Mouse (Mus musculus) limb, embryonic 15.5 days (tissue): ENCODE measurements around the gene Gga2. TPM values are rescaled to one million over a fixed set of nuclear protein-coding genes. Genes with fewer than 3 reads are reported as not detected.

Experiments used
- ATAC-seq: fragments of 200-750 bp; cut with Nextera tagmentation; 2 replicates; pipeline ENCODE4 v1.8.0; 2017; ENCODE audit warnings: low read depth, moderate TSS enrichment; ENCODE audit not compliant: insufficient number of reproducible peaks, low FRiP score, low TSS enrichment
- H3K27ac ChIP-seq: fragments of 300-500 bp; sonication (generic); 2 replicates; pipeline ENCODE4 v1.5.1; 2015; ENCODE audit warnings: moderate library complexity, mild to moderate bottlenecking, inconsistent platforms
- H3K27me3 ChIP-seq: fragments of 300-500 bp; sonication (generic); 2 replicates; pipeline ENCODE4 v1.6.1; 2015; ENCODE audit warnings: inconsistent platforms
- H3K36me3 ChIP-seq: fragments of 300-500 bp; sonication (generic); 2 replicates; pipeline ENCODE4 v1.6.1; 2015; ENCODE audit warnings: inconsistent platforms
- H3K4me1 ChIP-seq: fragments of 300-500 bp; sonication (generic); 2 replicates; pipeline ENCODE4 v1.6.1; 2015; ENCODE audit warnings: inconsistent platforms
- H3K4me2 ChIP-seq: fragments of 300-500 bp; sonication (generic); 2 replicates; pipeline ENCODE4 v1.6.1; 2015; ENCODE audit warnings: mild to moderate bottlenecking, inconsistent platforms
- H3K4me3 ChIP-seq: fragments of 300-500 bp; sonication (generic); 2 replicates; pipeline ENCODE4 v1.5.1; 2015; ENCODE audit warnings: mild to moderate bottlenecking, inconsistent platforms
- H3K9ac ChIP-seq: fragments of 300-500 bp; sonication (generic); 2 replicates; pipeline ENCODE4 v1.6.1; 2015; ENCODE audit warnings: inconsistent platforms
- H3K9me3 ChIP-seq: fragments of 300-500 bp; sonication (generic); 2 replicates; pipeline ENCODE4 v1.6.1; 2016; ENCODE audit warnings: inconsistent platforms
- WGBS: fragments of 180-500 bp; shearing (Covaris S2); methylation state at CpG from one replicate; pipeline ENCODE4 v1.1.7; 2015; 5-methylcytosine and 5-hydroxymethylcytosine counted together
- polyA plus RNA-seq: library from polyadenylated mRNA; unstranded; fragments of >200 nt; fragmentation: Nextera tagmentation; extraction: Ambion mirVana; gene quantifications from 2 replicates; pipeline ENCODE4 v1.2.1, GENCODE M21; 2015

The Gga2 gene
- polyA plus RNA-seq: 92.5 and 96.5 TPM in 2 replicates

DNA sequence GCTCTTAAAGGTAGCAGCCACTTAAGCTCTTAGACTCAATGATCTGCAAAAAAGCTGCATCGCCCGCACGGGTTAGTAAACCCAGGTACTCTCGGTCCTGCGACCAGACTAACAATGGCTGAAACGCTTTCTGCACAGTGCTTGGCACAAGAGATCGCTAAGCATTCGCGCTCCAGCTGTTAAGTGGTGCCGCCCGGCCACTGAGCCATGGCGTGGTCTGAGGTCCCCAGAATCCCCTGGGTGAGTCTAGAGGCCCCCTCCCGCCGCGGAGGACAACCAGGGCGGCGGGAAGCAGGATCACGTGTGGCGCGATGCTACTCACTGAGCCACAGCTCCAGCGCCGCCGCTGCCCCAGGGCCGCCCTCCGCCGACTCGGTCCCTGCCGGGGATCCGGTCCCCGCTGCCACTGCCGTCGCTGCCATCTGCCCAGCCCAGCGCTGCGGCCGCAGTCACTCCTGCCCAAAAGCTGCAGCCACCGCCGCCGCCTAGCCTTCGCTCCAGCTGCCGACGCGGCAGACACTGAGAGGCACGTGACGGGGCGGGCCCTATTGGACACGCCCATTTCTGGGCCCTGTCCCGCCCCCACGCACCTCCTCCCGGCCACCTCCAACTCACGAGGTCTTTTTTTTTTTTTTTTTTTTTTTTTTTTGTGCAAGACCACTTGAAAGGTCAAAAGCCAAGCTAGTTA is at the start of gene Gga2:
TSS of gene Gga2 (minus strand) at position 556 of the 688 bp plus-strand sequence.
- Histone ChIP-seq H3K27me3 (no peaks in the 10 kb centered on the region), H3K9me3 (no peaks in the 10 kb centered on the region), H3K4me1 (peaks cover 33% of the 10 kb centered on the region), H3K4me3 (peak within 1 kb of the TSS; percentile 88), H3K9ac (peak within 1 kb of the TSS; percentile 84), H3K27ac (peak within 1 kb of the TSS; percentile 89), H3K36me3 (no peaks in the 10 kb centered on the region), H3K4me2 (peak within 1 kb of the TSS; percentile 64)
- WGBS: under 1% methylated on average over 50 of the region's 50 CpGs
- peak; percentile 83 for ATAC-seq

DNA sequence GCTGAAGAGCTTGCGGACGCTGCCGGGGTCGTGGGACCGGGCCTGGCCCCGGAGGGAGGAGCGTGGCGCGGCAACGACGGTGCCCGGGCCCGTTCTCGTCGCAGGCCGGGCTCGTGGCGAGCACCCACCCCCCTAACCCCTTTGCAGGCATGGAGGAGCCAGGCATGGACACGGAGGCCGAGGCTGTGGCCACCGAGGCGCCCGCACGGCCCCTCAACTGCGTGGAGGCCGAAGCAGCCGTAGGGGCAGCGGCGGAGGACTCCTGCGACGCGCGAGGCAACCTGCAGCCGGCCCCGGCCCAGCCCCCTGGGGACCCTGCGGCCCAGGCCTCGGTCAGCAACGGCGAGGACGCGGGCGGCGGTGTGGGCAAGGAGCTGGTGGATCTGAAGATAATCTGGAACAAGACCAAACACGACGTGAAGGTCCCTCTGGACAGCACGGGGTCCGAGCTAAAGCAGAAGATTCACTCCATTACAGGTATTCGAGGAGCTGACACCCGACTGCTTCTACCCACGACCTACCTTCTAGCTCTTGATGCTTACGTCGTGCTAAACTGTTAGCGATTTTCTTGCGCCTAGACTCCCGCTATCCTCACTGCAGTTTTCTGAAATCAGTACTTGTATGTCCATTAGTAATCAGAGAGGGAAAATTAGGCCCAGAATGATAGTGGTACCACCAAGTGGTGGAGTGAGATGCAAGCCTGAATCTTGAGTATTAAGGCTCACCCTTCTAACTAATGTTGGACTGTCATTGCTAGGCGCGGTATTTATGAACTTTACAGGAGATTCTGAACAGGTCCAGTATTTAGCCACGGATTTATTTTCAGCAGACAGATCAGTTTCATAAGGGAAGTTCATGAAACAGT is 46.7 kb upstream of the Gga2 start:
- ATAC-seq: 0 out of 2 replicates have a peak, but pooled peaks have one; percentile 8
- H3K4me1 ChIP-seq: peaks cover 27% of the 10 kb centered on the region
- H3K9ac ChIP-seq: peak overlapping the region; percentile 99
- H3K27ac ChIP-seq: peak overlapping the region; percentile 99
- H3K4me2 ChIP-seq: peak overlapping the region; percentile 67
- H3K4me3 ChIP-seq: peak overlapping the region; percentile 100
- no peaks in the 10 kb centered on the region for H3K27me3 ChIP-seq
- H3K9me3 ChIP-seq: no peaks in the 10 kb centered on the region
- peaks cover 38% of the 10 kb centered on the region for H3K36me3 ChIP-seq
- WGBS: under 1% methylated on average over 58 of the region's 58 CpGs

GRCm38 (mm10) chr7:122066945-122067516 is 46.0 kb upstream of the Gga2 start, which contains the start of the genes Ubfd1 and Ears2:
TSS of gene Ubfd1 (plus strand) at chr7:122067175.
TSS of gene Ears2 (minus strand) at chr7:122067263.
- H3K4me2 ChIP-seq: peak within 1 kb of the TSS; percentile 67
- peaks cover 27% of the 10 kb centered on the region for H3K4me1 ChIP-seq
- peak within 1 kb of the TSS; percentile 100 for H3K4me3 ChIP-seq
- peak within 1 kb of the TSS; percentile 99 for H3K9ac ChIP-seq
- no peaks in the 10 kb centered on the region for H3K27me3 ChIP-seq
- H3K36me3 ChIP-seq: peaks cover 36% of the 10 kb centered on the region
- 0% methylated on average over 53 of the region's 60 CpGs for WGBS
- peak; percentile 98 for ATAC-seq
- H3K9me3 ChIP-seq: no peaks in the 10 kb centered on the region
- H3K27ac ChIP-seq: peak within 1 kb of the TSS; percentile 99

DNA sequence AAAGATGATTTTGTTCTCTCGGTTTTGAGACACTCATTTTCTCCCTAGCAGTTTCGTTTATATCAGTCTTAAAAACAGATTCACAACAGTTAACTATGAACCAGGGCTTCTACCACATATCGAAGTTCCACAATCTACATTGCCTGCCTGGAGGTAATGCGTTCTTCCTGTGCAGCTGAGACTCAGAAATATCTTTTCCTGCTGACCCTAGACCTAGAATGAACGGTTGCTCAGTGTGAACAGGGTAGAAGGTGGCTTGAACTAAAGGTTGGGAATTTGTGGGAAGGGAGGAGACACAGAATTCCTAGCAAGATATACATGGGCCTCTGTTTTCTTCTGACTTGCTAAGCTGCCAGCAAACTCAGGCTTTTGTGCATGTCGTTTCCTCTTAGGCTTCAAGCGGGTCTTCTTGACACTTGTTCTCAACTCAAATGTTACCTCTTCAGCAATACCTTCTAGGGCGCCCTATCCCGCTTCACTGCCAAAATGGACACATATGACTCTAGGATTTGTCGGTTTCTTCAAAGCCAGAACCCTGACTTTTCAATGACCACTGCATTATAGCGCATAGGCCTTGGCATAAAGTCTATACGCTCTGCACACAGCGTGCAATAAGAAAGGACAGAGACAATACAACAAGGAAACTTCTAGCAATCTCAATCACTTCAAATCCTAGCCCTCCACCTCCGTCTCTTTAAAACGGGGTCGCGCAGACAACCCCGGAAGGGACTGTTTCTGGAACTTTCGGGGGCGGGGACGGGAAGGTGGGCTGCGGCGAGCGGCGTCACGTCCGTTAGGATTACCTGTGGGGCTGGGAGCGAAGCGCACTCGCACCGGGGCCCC is 45.3 kb upstream of the Gga2 start:
- Histone ChIP-seq H3K9ac (peak overlapping the region; percentile 99), H3K4me2 (peak overlapping the region; percentile 67), H3K4me1 (peaks cover 27% of the 10 kb centered on the region), H3K27me3 (no peaks in the 10 kb centered on the region), H3K4me3 (peak overlapping the region; percentile 100), H3K36me3 (peaks cover 32% of the 10 kb centered on the region), H3K27ac (peak overlapping the region; percentile 99), H3K9me3 (no peaks in the 10 kb centered on the region)
- 16% methylated on average over 31 of the region's 31 CpGs for WGBS
- ATAC-seq: peak; percentile 61

DNA sequence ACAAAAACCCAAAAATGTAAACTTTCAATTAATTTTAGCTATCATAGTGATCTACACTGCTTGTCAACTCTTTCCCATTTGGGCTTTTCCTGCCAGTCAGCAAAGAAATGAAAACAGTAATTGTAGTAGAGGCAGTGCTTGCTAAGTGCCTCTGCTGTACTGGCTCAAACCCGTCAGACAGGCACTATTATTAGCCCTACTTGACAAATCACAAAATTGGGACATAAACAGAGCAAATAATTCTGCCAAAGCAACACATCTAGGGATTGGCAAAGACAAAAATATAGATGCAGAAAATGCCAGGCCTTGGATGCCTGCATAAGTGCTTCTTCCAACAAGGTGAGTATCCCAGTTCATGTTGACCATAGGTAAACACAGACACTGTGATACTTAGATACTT is 44.6 kb upstream of the Gga2 start:
- peak overlapping the region; percentile 100; the same call in 1 of the 2 replicates for H3K4me3 ChIP-seq
- H3K4me1 ChIP-seq: peaks cover 27% of the 10 kb centered on the region
- no peaks in the 10 kb centered on the region for H3K9me3 ChIP-seq
- H3K27me3 ChIP-seq: no peaks in the 10 kb centered on the region
- H3K36me3 ChIP-seq: peaks cover 28% of the 10 kb centered on the region
- no peak for ATAC-seq
- no peak overlapping the region for H3K27ac ChIP-seq
- H3K4me2 ChIP-seq: peak overlapping the region; percentile 67
- 63% methylated on average over 1 of the region's 1 CpGs for WGBS
- no peak overlapping the region for H3K9ac ChIP-seq

- Histone ChIP-seq H3K36me3 (peaks cover 52% of the 10 kb centered on the region), H3K4me2 (no peak overlapping the region), H3K9ac (no peak overlapping the region), H3K9me3 (no peaks in the 10 kb centered on the region), H3K27me3 (no peaks in the 10 kb centered on the region), H3K4me1 (no peaks in the 10 kb centered on the region), H3K4me3 (no peak overlapping the region), H3K27ac (no peak overlapping the region)
- 85% methylated on average over 5 of the region's 5 CpGs for WGBS
- ATAC-seq: no peak
Observed at GRCm38 (mm10) chr7:122056633-122057032, 35.6 kb upstream of the Gga2 start.

DNA sequence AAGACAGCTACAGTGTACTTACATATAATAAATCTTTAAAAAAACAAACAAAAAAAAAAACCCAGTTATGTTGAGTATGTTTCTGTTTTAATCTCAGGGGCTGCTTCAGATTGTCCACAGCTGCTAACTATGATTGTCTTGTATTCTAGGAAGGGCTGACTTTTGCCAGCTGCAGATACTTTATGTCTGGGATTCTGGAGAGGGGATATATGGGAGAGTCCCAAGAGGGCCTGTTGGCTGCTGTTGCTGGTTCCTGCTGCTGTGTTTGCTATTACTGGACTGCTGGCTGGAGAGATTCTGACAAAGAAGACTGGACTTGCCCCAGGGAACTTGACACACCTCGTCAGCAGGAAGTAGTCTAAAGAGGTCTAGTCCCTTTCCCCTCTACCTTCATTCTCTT is 29.8 kb upstream of the Gga2 start:
- Histone ChIP-seq H3K9me3 (no peaks in the 10 kb centered on the region), H3K4me1 (no peaks in the 10 kb centered on the region), H3K4me2 (no peak overlapping the region), H3K36me3 (peaks cover 63% of the 10 kb centered on the region), H3K27ac (no peak overlapping the region), H3K9ac (no peak overlapping the region), H3K4me3 (no peak overlapping the region), H3K27me3 (no peaks in the 10 kb centered on the region)
- peak; percentile 63; the same call in 1 of the 2 replicates for ATAC-seq
- WGBS: 64% methylated on average over 1 of the region's 1 CpGs

DNA sequence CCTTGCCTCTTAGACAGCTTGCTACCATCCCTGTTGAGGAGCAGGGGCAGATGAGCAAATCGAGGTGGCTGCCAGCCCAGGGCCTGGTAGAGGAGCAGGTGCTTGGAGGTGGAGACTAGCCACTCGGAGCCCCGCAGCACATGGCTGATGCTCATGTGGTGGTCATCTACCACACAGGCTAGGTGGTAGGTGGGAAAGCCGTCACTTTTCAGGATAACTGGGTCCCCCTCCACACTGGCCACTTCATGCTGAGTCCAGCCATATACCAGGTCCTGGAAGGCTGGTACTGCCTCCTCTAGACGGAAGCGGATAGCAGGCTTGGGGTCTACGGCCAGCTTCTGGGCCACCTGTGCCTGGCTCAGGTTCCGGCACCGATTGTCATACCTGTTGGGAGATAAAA is 27.2 kb upstream of the Gga2 start:
- Histone ChIP-seq H3K4me1 (no peaks in the 10 kb centered on the region), H3K27me3 (no peaks in the 10 kb centered on the region), H3K4me3 (no peak overlapping the region), H3K36me3 (peaks cover 46% of the 10 kb centered on the region), H3K27ac (no peak overlapping the region), H3K9ac (no peak overlapping the region), H3K9me3 (no peaks in the 10 kb centered on the region), H3K4me2 (no peak overlapping the region)
- no peak for ATAC-seq
- 95% methylated on average over 9 of the region's 9 CpGs for WGBS

DNA sequence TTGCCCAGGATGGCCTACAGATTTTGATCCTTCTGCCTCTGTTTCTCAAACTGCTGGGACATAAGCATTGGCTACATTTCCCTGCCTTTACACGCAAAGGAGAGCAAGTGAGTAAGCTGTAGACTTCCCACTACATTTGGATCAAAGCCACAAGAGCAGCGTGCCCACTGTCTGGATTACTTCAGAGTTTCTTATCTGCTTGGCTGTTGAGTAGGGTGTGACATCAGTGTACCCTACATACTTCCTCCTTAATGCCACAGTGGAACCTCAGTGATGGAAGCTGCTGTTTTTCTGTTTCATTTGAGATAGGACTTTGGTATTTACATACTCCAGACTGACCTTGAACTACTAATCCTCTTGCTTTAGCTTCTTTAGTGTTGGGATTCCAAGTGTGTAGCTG is 25.8 kb upstream of the Gga2 start:
- Histone ChIP-seq H3K27ac (no peak overlapping the region), H3K27me3 (no peaks in the 10 kb centered on the region), H3K9me3 (no peaks in the 10 kb centered on the region), H3K4me2 (no peak overlapping the region), H3K36me3 (peaks cover 54% of the 10 kb centered on the region), H3K4me3 (no peak overlapping the region), H3K4me1 (no peaks in the 10 kb centered on the region), H3K9ac (no peak overlapping the region)
- ATAC-seq: no peak
- 85% methylated on average over 2 of the region's 2 CpGs for WGBS

GRCm38 (mm10) chr7:122045711-122046110 is 24.7 kb upstream of the Gga2 start:
- Histone ChIP-seq H3K4me1 (no peaks in the 10 kb centered on the region), H3K9ac (no peak overlapping the region), H3K27me3 (no peaks in the 10 kb centered on the region), H3K9me3 (no peaks in the 10 kb centered on the region), H3K4me2 (no peak overlapping the region), H3K4me3 (no peak overlapping the region), H3K27ac (no peak overlapping the region), H3K36me3 (peaks cover 60% of the 10 kb centered on the region)
- WGBS: 97% methylated on average over 1 of the region's 1 CpGs
- no peak for ATAC-seq

GRCm38 (mm10) chr7:122045181-122045634 is 24.2 kb upstream of the Gga2 start:
- Histone ChIP-seq H3K4me1 (no peaks in the 10 kb centered on the region), H3K36me3 (peaks cover 59% of the 10 kb centered on the region), H3K9ac (no peak overlapping the region), H3K4me3 (no peak overlapping the region), H3K27ac (no peak overlapping the region), H3K9me3 (no peaks in the 10 kb centered on the region), H3K4me2 (no peak overlapping the region), H3K27me3 (no peaks in the 10 kb centered on the region)
- 68% methylated on average over 4 of the region's 4 CpGs for WGBS
- ATAC-seq: no peak
